Mouse (Mus musculus): ENCODE measurements around the gene Adprhl1. TPM values are rescaled to one million over a fixed set of nuclear protein-coding genes. Genes with fewer than 3 reads are reported as not detected.

Adprhl1 gene
- polyA plus RNA-seq, 1 experiment from 2014 or later, result not detected

DNA sequence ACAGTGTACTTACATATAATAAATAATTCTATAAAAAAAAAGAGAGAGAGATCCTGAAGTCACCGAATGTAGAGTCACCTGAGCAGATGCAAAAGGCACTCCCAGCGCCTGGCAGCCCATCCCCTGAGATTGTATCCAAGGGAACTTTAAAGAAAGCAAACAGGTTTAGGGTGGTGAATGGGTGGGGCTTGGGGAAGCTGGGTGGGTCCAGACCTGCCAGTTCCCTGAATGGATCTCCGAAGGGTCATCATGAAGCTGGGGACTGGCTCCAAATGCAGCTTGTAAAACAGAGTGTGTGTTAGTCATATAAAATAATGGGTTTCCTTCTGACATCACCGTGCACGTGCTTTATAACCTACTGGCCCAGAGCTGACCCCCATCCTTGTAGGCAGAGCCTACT lies 47.7 kb downstream of the Adprhl1 start:
- DNase-seq, result no peak
- no peak overlapping the region for H3K27ac ChIP-seq (replicated peaks; ENCODE audit: low read depth, low read length)
- H3K36me3 ChIP-seq (ENCODE audit: control insufficient read depth, insufficient read depth, low read length), result no peaks in the 10 kb centered on the region
- no peaks in the 10 kb centered on the region for H3K9me3 ChIP-seq (ENCODE audit: control insufficient read depth, low read length)
- no peak overlapping the region for H3K4me2 ChIP-seq (ENCODE audit: low read length)
- H3K27me3 ChIP-seq (ENCODE audit: control insufficient read depth, insufficient read depth, low read length), result peaks cover 18% of the 10 kb centered on the region
- ATAC-seq (ENCODE audit: low FRiP score, low TSS enrichment), result no peak
- H3K4me1 ChIP-seq (ENCODE audit: control insufficient read depth, insufficient read depth, low read length), result peaks cover under 1% of the 10 kb centered on the region; the same call in 1 of the 2 replicates
- H3K4me3 ChIP-seq (replicated peaks; ENCODE audit: low read depth, low read length), result no peak overlapping the region
- no peak overlapping the region for H3K9ac ChIP-seq (replicated peaks; ENCODE audit: low read length)
- WGBS, result 48% methylated on average over 5 of the region's 5 CpGs

DNA sequence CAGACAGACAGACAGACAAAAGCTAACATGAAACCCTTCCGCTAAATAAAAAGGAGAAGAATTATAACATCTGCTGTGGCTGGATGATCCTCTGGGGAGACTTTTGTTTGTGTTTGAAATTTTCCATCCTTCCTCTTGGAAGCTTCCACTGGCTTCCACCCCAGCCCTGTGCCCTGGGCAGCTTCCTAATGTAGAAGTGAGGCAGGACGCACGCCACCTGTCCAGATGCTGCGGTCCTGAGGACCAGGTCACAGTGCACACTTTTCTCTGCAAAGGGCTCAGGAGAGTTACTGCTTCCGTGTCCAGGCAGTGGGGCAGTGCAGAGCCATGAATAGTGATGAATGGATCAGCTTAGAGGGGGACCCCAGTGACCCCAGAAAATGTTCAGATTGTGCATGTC lies 48.7 kb downstream of the Adprhl1 start:
- Histone ChIP-seq H3K27ac (replicated peaks; ENCODE audit: low read depth, low read length) (no peak overlapping the region), H3K9ac (replicated peaks; ENCODE audit: low read length) (no peak overlapping the region), H3K27me3 (ENCODE audit: control insufficient read depth, insufficient read depth, low read length) (peaks cover 23% of the 10 kb centered on the region), H3K9me3 (ENCODE audit: control insufficient read depth, low read length) (no peaks in the 10 kb centered on the region), H3K4me2 (ENCODE audit: low read length) (no peak overlapping the region), H3K4me1 (ENCODE audit: control insufficient read depth, insufficient read depth, low read length) (peaks cover 7% of the 10 kb centered on the region), H3K4me3 (replicated peaks; ENCODE audit: low read depth, low read length) (no peak overlapping the region), H3K36me3 (ENCODE audit: control insufficient read depth, insufficient read depth, low read length) (no peaks in the 10 kb centered on the region)
- 87% methylated on average over 5 of the region's 5 CpGs for WGBS
- DNase-seq (no peak), ATAC-seq (ENCODE audit: low FRiP score, low TSS enrichment) (no peak)

DNA sequence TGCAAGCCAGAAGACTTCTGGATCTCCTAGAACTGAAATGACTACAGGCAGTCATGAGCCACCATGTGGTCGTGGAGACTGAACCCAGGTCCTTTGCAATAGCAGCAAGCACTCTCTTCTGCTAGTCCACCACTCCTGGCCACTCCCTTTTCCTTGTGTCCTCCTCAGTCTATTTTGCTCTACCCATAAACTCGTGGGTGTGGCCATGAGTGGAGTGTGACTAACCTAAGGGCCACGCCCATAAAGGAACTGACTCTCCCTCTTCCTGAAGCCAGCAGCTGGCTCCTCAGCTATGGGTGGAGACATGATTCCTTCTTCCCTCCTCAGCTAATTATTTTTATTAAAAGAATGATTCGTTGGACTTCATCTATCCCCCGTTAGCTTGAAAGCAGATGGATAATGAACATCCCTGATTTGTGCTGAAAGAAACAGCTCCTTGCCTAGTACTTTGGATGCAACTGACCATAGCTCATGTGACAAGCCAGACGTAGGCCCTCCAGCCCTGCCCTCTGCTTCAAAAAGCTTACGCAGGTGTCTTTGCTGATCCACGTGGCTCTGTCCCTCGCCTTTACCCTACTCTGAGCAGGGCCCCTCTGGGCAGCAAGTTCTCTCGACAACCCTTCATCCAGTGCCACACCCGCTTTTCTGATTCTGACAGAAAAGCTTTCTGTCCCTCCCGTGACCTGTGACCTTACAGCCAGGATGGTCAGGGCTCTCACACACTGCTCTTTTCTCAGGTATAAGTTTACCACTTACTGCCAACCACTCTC lies 49.4 kb downstream of the Adprhl1 start:
- peaks cover 7% of the 10 kb centered on the region for H3K4me1 ChIP-seq (ENCODE audit: control insufficient read depth, insufficient read depth, low read length)
- no peak overlapping the region for H3K9ac ChIP-seq (replicated peaks; ENCODE audit: low read length)
- ATAC-seq (ENCODE audit: low FRiP score, low TSS enrichment) (no peak), DNase-seq (no peak)
- H3K9me3 ChIP-seq (ENCODE audit: control insufficient read depth, low read length), result no peaks in the 10 kb centered on the region
- H3K27ac ChIP-seq (replicated peaks; ENCODE audit: low read depth, low read length), result no peak overlapping the region
- WGBS, result 76% methylated on average over 12 of the region's 12 CpGs
- no peak overlapping the region for H3K4me2 ChIP-seq (ENCODE audit: low read length)
- no peak overlapping the region for H3K4me3 ChIP-seq (replicated peaks; ENCODE audit: low read depth, low read length)
- H3K27me3 ChIP-seq (ENCODE audit: control insufficient read depth, insufficient read depth, low read length), result peaks cover 23% of the 10 kb centered on the region
- H3K36me3 ChIP-seq (ENCODE audit: control insufficient read depth, insufficient read depth, low read length), result no peaks in the 10 kb centered on the region

DNA sequence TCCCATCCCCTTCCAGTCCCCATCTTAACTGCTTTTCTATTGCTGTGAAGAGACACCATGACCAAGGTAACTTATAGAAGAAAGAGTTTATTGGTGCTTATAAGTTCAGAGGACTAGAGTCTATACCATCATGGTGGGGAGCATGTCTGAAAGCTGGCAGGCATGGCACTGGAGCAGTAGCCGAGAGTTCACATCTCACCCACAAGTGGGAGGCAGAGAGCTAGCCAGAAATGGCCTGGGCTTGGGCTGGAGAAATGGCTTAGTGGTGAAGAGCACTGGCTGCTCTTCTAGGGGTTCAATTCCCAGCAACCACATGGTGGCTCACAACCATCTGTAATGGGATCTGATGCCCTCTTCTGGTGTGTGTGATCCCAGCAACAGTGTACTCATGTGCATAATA lies 50.5 kb downstream of the Adprhl1 start:
- 58% methylated on average over 1 of the region's 1 CpGs for WGBS
- peaks cover 23% of the 10 kb centered on the region for H3K27me3 ChIP-seq (ENCODE audit: control insufficient read depth, insufficient read depth, low read length)
- H3K4me1 ChIP-seq (ENCODE audit: control insufficient read depth, insufficient read depth, low read length), result peaks cover 7% of the 10 kb centered on the region
- no peak for ATAC-seq (ENCODE audit: low FRiP score, low TSS enrichment)
- no peak overlapping the region for H3K9ac ChIP-seq (replicated peaks; ENCODE audit: low read length)
- no peak overlapping the region for H3K4me3 ChIP-seq (replicated peaks; ENCODE audit: low read depth, low read length)
- no peak for DNase-seq
- no peaks in the 10 kb centered on the region for H3K36me3 ChIP-seq (ENCODE audit: control insufficient read depth, insufficient read depth, low read length)
- no peaks in the 10 kb centered on the region for H3K9me3 ChIP-seq (ENCODE audit: control insufficient read depth, low read length)
- H3K27ac ChIP-seq (replicated peaks; ENCODE audit: low read depth, low read length), result no peak overlapping the region
- H3K4me2 ChIP-seq (ENCODE audit: low read length), result no peak overlapping the region

DNA sequence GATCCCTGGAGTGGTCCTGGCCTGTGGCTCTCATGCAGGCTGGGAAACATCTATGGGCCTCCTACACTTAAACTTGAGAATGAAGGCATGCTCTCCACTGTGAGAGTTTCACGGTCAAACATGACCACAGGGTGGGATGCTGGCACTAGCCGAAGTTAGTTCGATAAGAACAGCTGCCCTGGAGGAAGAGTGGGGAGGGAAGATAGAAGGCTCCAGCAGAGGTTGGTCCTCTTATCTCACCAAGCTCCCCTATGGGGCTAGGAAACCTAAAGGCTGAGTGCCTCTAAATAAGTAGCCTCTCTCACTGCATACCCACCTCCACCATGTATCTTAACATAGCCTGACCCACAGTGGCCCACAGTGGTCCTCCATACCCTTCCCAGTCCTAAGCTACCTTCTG lies 51.2 kb downstream of the Adprhl1 start:
- H3K27ac ChIP-seq (replicated peaks; ENCODE audit: low read depth, low read length), result no peak overlapping the region
- no peak overlapping the region for H3K9ac ChIP-seq (replicated peaks; ENCODE audit: low read length)
- H3K9me3 ChIP-seq (ENCODE audit: control insufficient read depth, low read length), result no peaks in the 10 kb centered on the region
- peaks cover 23% of the 10 kb centered on the region for H3K27me3 ChIP-seq (ENCODE audit: control insufficient read depth, insufficient read depth, low read length)
- 86% methylated on average over 3 of the region's 3 CpGs for WGBS
- no peak for DNase-seq
- peaks cover 7% of the 10 kb centered on the region for H3K4me1 ChIP-seq (ENCODE audit: control insufficient read depth, insufficient read depth, low read length)
- no peak for ATAC-seq (ENCODE audit: low FRiP score, low TSS enrichment)
- no peak overlapping the region for H3K4me2 ChIP-seq (ENCODE audit: low read length)
- no peak overlapping the region for H3K4me3 ChIP-seq (replicated peaks; ENCODE audit: low read depth, low read length)
- H3K36me3 ChIP-seq (ENCODE audit: control insufficient read depth, insufficient read depth, low read length), result no peaks in the 10 kb centered on the region

DNA sequence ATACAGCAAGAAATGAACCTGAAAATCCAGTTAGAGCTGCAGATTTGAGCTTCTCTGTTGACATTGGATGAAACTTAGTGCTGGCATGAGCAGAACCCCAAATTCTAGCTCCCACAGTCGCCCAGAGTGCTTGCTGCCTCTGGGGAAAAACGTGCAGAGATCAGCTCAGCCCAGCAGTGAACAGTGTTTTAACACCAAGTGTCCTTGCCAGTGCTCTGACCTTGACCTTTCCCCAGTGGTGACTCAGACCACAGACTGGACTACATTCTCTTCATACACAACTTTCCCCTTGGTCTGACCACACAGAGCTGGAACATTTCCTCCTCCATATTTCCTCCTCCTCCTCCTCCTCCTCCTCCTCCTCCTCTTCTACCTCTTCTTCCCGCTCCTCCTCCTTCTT lies 51.9 kb downstream of the Adprhl1 start:
- Histone ChIP-seq H3K9me3 (ENCODE audit: control insufficient read depth, low read length) (no peaks in the 10 kb centered on the region), H3K4me3 (replicated peaks; ENCODE audit: low read depth, low read length) (no peak overlapping the region), H3K36me3 (ENCODE audit: control insufficient read depth, insufficient read depth, low read length) (no peaks in the 10 kb centered on the region), H3K4me1 (ENCODE audit: control insufficient read depth, insufficient read depth, low read length) (peaks cover 7% of the 10 kb centered on the region), H3K9ac (replicated peaks; ENCODE audit: low read length) (no peak overlapping the region), H3K4me2 (ENCODE audit: low read length) (no peak overlapping the region), H3K27me3 (ENCODE audit: control insufficient read depth, insufficient read depth, low read length) (peaks cover 23% of the 10 kb centered on the region), H3K27ac (replicated peaks; ENCODE audit: low read depth, low read length) (no peak overlapping the region)
- ATAC-seq (ENCODE audit: low FRiP score, low TSS enrichment), result no peak
- WGBS, result 54% methylated on average over 3 of the region's 3 CpGs
- no peak for DNase-seq

DNA sequence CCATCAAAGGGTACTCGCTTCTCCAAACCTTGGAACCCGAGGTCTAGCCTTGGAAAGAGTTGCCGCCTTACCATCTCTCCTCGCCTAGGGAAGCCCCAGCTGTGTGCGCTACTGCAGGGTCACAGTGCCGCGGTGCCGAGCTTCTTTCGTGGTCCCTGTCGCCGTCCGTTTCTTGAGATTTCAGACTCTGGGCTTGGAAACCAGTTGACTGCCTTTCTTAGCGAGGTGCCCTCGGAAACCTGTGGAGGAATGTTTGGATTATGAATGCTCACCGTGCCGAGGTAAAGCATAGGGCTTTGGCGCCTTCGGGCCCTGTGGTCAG lies 53.0 kb downstream of the Adprhl1 start:
- Histone ChIP-seq H3K27ac (replicated peaks; ENCODE audit: low read depth, low read length) (no peak overlapping the region), H3K4me2 (ENCODE audit: low read length) (peak overlapping the region; percentile 85), H3K36me3 (ENCODE audit: control insufficient read depth, insufficient read depth, low read length) (no peaks in the 10 kb centered on the region), H3K27me3 (ENCODE audit: control insufficient read depth, insufficient read depth, low read length) (peaks cover 23% of the 10 kb centered on the region), H3K4me3 (replicated peaks; ENCODE audit: low read depth, low read length) (peak overlapping the region; percentile 80), H3K4me1 (ENCODE audit: control insufficient read depth, insufficient read depth, low read length) (peaks cover 7% of the 10 kb centered on the region), H3K9ac (replicated peaks; ENCODE audit: low read length) (0 out of 2 replicates have a peak overlapping the region, but pooled peaks have one; percentile 75), H3K9me3 (ENCODE audit: control insufficient read depth, low read length) (no peaks in the 10 kb centered on the region)
- 1% methylated on average over 18 of the region's 18 CpGs for WGBS
- DNase-seq (peak; percentile 24), ATAC-seq (ENCODE audit: low FRiP score, low TSS enrichment) (no peak)

DNA sequence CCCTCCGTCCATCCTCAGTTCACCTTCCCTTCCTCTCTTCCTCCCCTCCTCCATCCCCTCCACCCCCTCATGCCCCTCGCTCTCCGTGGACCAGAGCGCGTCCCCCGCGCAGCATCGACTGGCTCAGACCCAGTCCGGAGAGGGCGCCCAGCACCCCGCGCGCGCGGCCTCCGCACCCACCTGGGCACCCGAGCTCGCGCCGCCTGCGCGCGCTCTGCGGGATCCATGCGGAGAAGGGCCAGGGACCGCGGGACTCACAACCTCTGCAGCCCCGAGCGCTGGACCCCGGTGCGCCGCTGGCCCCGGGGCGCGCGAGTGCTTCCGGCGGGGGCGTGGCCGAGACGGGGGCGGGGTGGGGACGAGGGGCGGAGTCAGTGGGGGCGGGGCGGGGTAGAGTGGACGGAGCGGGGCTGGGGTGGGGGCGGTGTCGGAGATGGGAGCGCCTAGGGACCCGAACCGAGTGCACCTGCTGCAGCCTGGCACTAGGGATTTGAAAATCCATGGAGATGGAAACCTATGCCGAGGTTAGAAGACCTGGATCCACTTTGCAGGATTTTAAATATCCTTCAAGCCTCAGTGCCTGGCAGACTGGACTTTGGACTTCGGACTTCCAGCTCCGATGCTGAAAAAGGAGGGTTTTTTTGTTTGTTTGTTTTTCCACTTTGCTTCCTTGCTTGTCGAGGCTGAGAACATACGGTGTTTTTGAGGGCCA lies 53.5 kb downstream of the Adprhl1 start, which contains the start of gene Grtp1:
Gene Grtp1, minus strand, starts transcription at position 320 of the 712 bp plus-strand sequence.
- Histone ChIP-seq H3K9me3 (ENCODE audit: control insufficient read depth, low read length) (no peaks in the 10 kb centered on the region), H3K4me1 (ENCODE audit: control insufficient read depth, insufficient read depth, low read length) (peaks cover 7% of the 10 kb centered on the region), H3K9ac (replicated peaks; ENCODE audit: low read length) (peak within 1 kb of the TSS; percentile 75), H3K27ac (replicated peaks; ENCODE audit: low read depth, low read length) (no peak within 1 kb of the TSS), H3K27me3 (ENCODE audit: control insufficient read depth, insufficient read depth, low read length) (peaks cover 23% of the 10 kb centered on the region), H3K4me2 (ENCODE audit: low read length) (peak within 1 kb of the TSS; percentile 85), H3K36me3 (ENCODE audit: control insufficient read depth, insufficient read depth, low read length) (no peaks in the 10 kb centered on the region), H3K4me3 (replicated peaks; ENCODE audit: low read depth, low read length) (peak within 1 kb of the TSS; percentile 80)
- DNase-seq (peak; percentile 70), ATAC-seq (ENCODE audit: low FRiP score, low TSS enrichment) (peak; percentile 69; the same call in 1 of the 2 replicates)
- WGBS, result under 1% methylated on average over 58 of the region's 58 CpGs

Data from midbrain, embryonic 14.5 days (tissue).